Mouse (Mus musculus) brain, embryonic 14.5 days (tissue): ENCODE results near the gene Invs.

Experiments
- CTCF ChIP-seq: fragments of 200-500 bp; IDR thresholded peaks from 2 replicates; pipeline ENCODE4 v1.5.1; 2012; ENCODE audit warnings: inconsistent platforms, mild to moderate bottlenecking, moderate library complexity, borderline replicate concordance; ENCODE audit not compliant: insufficient read depth, insufficient read length; ENCODE audit errors: extremely low read depth
- POLR2A ChIP-seq: fragments of 200-500 bp; IDR thresholded peaks from 2 replicates; pipeline ENCODE4 v1.6.1; 2012; ENCODE audit warnings: mild to moderate bottlenecking, inconsistent platforms, borderline replicate concordance; ENCODE audit not compliant: poor library complexity, insufficient read depth, insufficient read length, severe bottlenecking; ENCODE audit errors: extremely low read depth

DNA sequence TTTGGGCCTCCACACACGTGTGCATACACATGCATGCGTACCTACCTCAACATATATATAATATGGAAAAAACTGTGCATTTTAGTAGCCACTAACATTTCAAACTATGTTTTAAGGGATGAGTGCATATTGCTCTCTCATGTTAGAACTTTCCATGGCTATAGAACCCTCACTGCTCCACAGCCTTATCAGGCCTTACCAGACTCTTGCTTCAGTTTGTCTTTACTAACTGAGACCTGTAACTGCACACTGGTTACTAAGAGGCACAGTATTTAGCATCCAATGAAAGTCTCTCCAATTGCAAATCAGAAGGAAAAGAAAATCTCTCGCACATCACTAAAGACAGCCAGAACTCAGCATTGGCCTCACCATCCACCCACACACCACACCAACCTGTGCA is 117.4 kb downstream of the Invs start:
- TF ChIP-seq POLR2A (no peak), CTCF (no peak)
